Mouse (Mus musculus) ovary, postnatal 10 days (tissue): ENCODE results near the gene Emilin1.

Source experiments
- DNase-seq: peaks from one replicate; pipeline ENCODE4 v3.0.0; 2022; ENCODE audit warnings: low spot score

Gene Emilin1

GRCm38 (mm10) chr5:30959966-30960501 is 46.8 kb downstream of the Emilin1 start, which contains the start of gene Preb:
TSS of gene Preb (minus strand) at chr5:30960361.
- peak; percentile 99 for DNase-seq

- DNase-seq: no peak
Measured at GRCm38 (mm10) chr5:30960814-30961213, 47.6 kb downstream of the Emilin1 start.

- DNase-seq: no peak
Measured at GRCm38 (mm10) chr5:30961545-30962505, 48.6 kb downstream of the Emilin1 start.

GRCm38 (mm10) chr5:30963916-30964315 is 50.7 kb downstream of the Emilin1 start:
- DNase-seq: no peak

DNA sequence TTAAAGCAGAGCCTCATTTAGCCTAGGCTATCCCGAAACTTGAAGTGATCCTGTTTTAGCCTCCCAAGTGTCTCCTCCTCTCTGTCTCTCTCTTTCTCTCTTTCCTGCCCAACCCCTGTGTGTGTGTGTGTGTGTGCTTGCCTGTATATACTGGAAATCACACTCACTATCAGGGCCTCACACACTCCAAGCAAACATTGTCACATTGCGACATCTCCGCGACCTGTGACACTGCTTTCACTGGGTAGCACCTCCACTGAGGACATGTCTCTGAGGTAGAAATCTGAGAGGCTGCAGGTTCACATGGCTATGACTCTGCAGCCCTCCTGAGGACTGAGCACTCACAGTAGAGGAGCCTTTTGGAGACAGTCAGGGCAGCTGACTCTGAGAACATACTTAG is 53.0 kb downstream of the Emilin1 start:
- no peak for DNase-seq

DNA sequence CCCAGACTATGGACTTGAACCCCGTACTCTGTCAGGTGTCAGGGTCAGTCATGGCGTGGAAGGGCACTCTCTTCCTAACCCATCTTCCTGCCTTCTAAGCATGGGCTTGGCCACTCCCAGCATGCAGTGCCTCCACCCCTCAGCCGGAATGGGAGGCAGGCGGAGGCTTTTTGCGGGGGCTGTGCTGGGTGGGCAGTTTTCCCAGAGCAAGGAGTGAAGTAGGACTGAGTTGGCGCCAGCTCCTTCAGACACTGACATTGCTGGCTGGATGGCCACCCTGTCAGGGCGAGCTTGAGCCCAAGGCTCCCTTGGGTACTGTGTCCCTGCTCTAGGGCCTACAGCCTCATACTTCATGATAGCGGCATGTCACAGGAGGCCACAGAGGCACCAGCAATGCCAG is 55.2 kb downstream of the Emilin1 start, which contains the start of gene Tcf23:
Tcf23 (plus strand) TSS at position 247 of the 400 bp plus-strand sequence.
- DNase-seq: peak; percentile 60

- DNase-seq: no peak
Measured at GRCm38 (mm10) chr5:30969440-30969839, 56.2 kb downstream of the Emilin1 start.
